Mouse (Mus musculus) CD8-positive naive resting alpha-beta T cell, adult 2 months (primary cell): ENCODE data around the gene Lfng.

ENCODE experiments used
- DNase-seq, 2 experiments: peaks; one replicate each; pipeline ENCODE4 v3.0.0; 2022; ENCODE audit warnings: low read depth in 2 of 2, low spot score in 2 of 2

The Lfng gene

GRCm38 (mm10) chr5:140615321-140616109 lies 8.4 kb downstream of the Lfng start:
- no peak for DNase-seq

GRCm38 (mm10) chr5:140616110-140616503 lies 9.0 kb downstream of the Lfng start:
- DNase-seq: no peak

GRCm38 (mm10) chr5:140616691-140617090 lies 9.6 kb downstream of the Lfng start:
- peak; percentile 64 to 67 for DNase-seq

- peak; percentile 72 to 76 for DNase-seq
These were observed 10.6 kb downstream of the Lfng start for GRCm38 (mm10) chr5:140617714-140618113.

GRCm38 (mm10) chr5:140619151-140619771 lies 12.1 kb downstream of the Lfng start:
- DNase-seq: peak; percentile 74 to 84

GRCm38 (mm10) chr5:140619895-140620736 lies 13.0 kb downstream of the Lfng start:
- no peak for DNase-seq

GRCm38 (mm10) chr5:140621092-140621491 lies 14.0 kb downstream of the Lfng start:
- no peak for DNase-seq

- DNase-seq: no peak
These were observed 14.4 kb downstream of the Lfng start for GRCm38 (mm10) chr5:140621517-140621916.

- no peak for DNase-seq
These were observed 16.0 kb downstream of the Lfng start for GRCm38 (mm10) chr5:140622978-140623670.

GRCm38 (mm10) chr5:140623791-140624190 lies 16.7 kb downstream of the Lfng start:
- DNase-seq: no peak

- DNase-seq: no peak
These were observed 17.1 kb downstream of the Lfng start for GRCm38 (mm10) chr5:140624238-140624637.

GRCm38 (mm10) chr5:140624961-140625360 lies 17.8 kb downstream of the Lfng start:
- DNase-seq: no peak

GRCm38 (mm10) chr5:140627580-140627979 lies 20.5 kb downstream of the Lfng start:
- DNase-seq: no peak

GRCm38 (mm10) chr5:140628995-140629394 lies 21.9 kb downstream of the Lfng start:
- DNase-seq: peak in 1 of 2 experiments; percentile 57

- DNase-seq: no peak
These were observed 26.3 kb downstream of the Lfng start for GRCm38 (mm10) chr5:140633432-140633831.

GRCm38 (mm10) chr5:140634798-140635722 lies 27.9 kb downstream of the Lfng start:
- DNase-seq: no peak

GRCm38 (mm10) chr5:140636316-140637057 lies 29.4 kb downstream of the Lfng start:
- DNase-seq: peak; percentile 44 to 56

- no peak for DNase-seq
These were observed 29.9 kb downstream of the Lfng start for GRCm38 (mm10) chr5:140637058-140637410.

- peak; percentile 42 to 63 for DNase-seq
These were observed 30.9 kb downstream of the Lfng start for GRCm38 (mm10) chr5:140637989-140638388.
